Mouse (Mus musculus): ENCODE results near the gene Ubl7.

- TF ChIP-seq CTCF (IDR thresholded peaks at IDR 0.05; ENCODE audit: control insufficient read depth, insufficient read depth, insufficient replicate concordance, low read depth, low read length) = no peak
- TF ChIP-seq POLR2A (IDR thresholded peaks at IDR 0.05; ENCODE audit: control insufficient read depth, low read depth, low read length) = 0 out of 2 replicates have a peak, but pooled peaks have one; percentile 19
Observed at GRCm38 (mm10) chr9:57954962-57955744, 44.4 kb downstream of the Ubl7 start.

All from testis, adult 2 months (tissue).